In genomic region chr14:84443288-84443686, GRCm38 (mm10) we compare ENCODE assay signal across 8 mouse cellular contexts. TPM values are rescaled to one million over a fixed set of nuclear protein-coding genes. Genes with fewer than 3 reads are reported as not detected.
DNase-seq lines count a peak whose midpoint lies in the region; ATAC-seq and TF ChIP-seq lines count a peak whose summit lies in the region.

Gene Pcdh17, plus strand, starts transcription at chr14:84443563.

- H3K27ac ChIP-seq in gastrocnemius, adult 2 months, result peak within 1 kb of the TSS; percentile 58; the same call in 1 of the 2 replicates
- peak within 1 kb of the TSS; percentile 90 for H3K27ac ChIP-seq in hindbrain, embryonic 16.5 days (ENCODE audit: low read depth, low read length)

- WGBS in hindbrain, embryonic 16.5 days, result under 1% methylated on average over 31 of the region's 31 CpGs

- no peaks in the 10 kb centered on the region for H3K36me3 ChIP-seq in hindbrain, embryonic 16.5 days (ENCODE audit: control insufficient read depth, insufficient read depth, low read length)

- H3K27me3 ChIP-seq in hindbrain, embryonic 16.5 days (replicated peaks; ENCODE audit: control insufficient read depth, insufficient read depth, low read length), result no peaks in the 10 kb centered on the region

- H3K9me3 ChIP-seq in hindbrain, embryonic 16.5 days (ENCODE audit: control insufficient read depth, low read length), result no peaks in the 10 kb centered on the region

- H3K4me2 ChIP-seq in hindbrain, embryonic 16.5 days (ENCODE audit: low read length), result peak within 1 kb of the TSS; percentile 76

- intact Hi-C loops in gastrocnemius, adult 2 months (cut with DNase I), result no loop called here

- peak within 1 kb of the TSS; percentile 70 for H3K9ac ChIP-seq in hindbrain, embryonic 16.5 days (ENCODE audit: low read depth, low read length)

- peaks cover 3% of the 10 kb centered on the region; the same call in 1 of the 2 replicates for H3K4me1 ChIP-seq in hindbrain, embryonic 16.5 days (ENCODE audit: control insufficient read depth, insufficient read depth, low read depth, low read length)

- peak; percentile 81 for ATAC-seq in common myeloid progenitor, adult 5-6 weeks (replicated peaks; ENCODE audit: low read depth, poor library complexity, severe bottlenecking)
- peak; percentile 94 for ATAC-seq in hindbrain, embryonic 16.5 days

- DNase-seq in ZHBTc4 (ENCODE audit: low read depth, low spot score), result peak; percentile 95
- DNase-seq in gastrocnemius, adult 2 months, result peak; percentile 93
- peak; percentile 93 to 97 for DNase-seq in left cerebral cortex, adult 18-20 months (ENCODE audit: low spot score in 2 of 2)
- DNase-seq in lung, postnatal 4 days, result peak; percentile 94 to 96
- peak; percentile 99 for DNase-seq in retina, postnatal 1 day
- peak; percentile 86 for DNase-seq in urinary bladder, adult 2 months (ENCODE audit: low spot score)

- no peak for TF ChIP-seq CTCF in gastrocnemius, adult 2 months (IDR thresholded peaks at IDR 0.05)

- H3K4me3 ChIP-seq in gastrocnemius, adult 2 months, result peak within 1 kb of the TSS; percentile 77
- H3K4me3 ChIP-seq in hindbrain, embryonic 16.5 days (ENCODE audit: low read length), result peak within 1 kb of the TSS; percentile 78

RNA-seq across cellular contexts. Expression of gene Pcdh17, which starts in this region (rescaled TPM):
- total RNA-seq in common myeloid progenitor, adult 5-6 weeks (2017), result 0.14 TPM in 1 of 2 replicates, not detected in the other
- under 1 TPM; 0.51 to 0.61 TPM for total RNA-seq in gastrocnemius, adult 2 months (2021)
- 35.5 and 35.7 TPM in 2 replicates for polyA plus RNA-seq in hindbrain, embryonic 16.5 days (2015; fragmentation: Nextera tagmentation; extraction: Ambion mirVana)
- 10 to 100 TPM; 26.1 to 30.5 TPM for total RNA-seq in left cerebral cortex, adult 18-20 months (2021)
- polyA plus RNA-seq in urinary bladder, adult 2 months (2012; rRNA removed), result 1.0 and 1.5 TPM in 2 replicates

Comparison
In these comparisons a context has a peak if more than half of its experiments do, and no peak if none do; other contexts are left out.
1. Peak in every context shown above with its lines: DNase-seq, ATAC-seq, H3K4me3 ChIP-seq and H3K27ac ChIP-seq.
2. RNA of gene Pcdh17 (total RNA-seq): 26.1 to 30.5 TPM in left cerebral cortex, adult 18-20 months; 0.51 to 0.61 TPM in gastrocnemius, adult 2 months and 0.14 TPM in common myeloid progenitor, adult 5-6 weeks; every median in the first group is over 10 times any median in the second.
3. RNA of gene Pcdh17 (polyA plus RNA-seq): 35.5 to 35.7 TPM in hindbrain, embryonic 16.5 days; 1.0 to 1.5 TPM in urinary bladder, adult 2 months; every median in the first group is over 10 times any median in the second.
4. Peak in ATAC-seq in common myeloid progenitor, adult 5-6 weeks; RNA of the gene not detected or under 1 TPM.
5. Peak in DNase-seq, H3K4me3 ChIP-seq and H3K27ac ChIP-seq in gastrocnemius, adult 2 months; RNA of the gene not detected or under 1 TPM.